Mouse (Mus musculus): ENCODE data around the gene Per1.

- TF ChIP-seq CTCF (IDR thresholded peaks at IDR 0.05): no peak
- TF ChIP-seq POLR2A (IDR thresholded peaks at IDR 0.05; ENCODE audit: insufficient read depth, low read depth, low read length): no peak
- TF ChIP-seq EP300 (IDR thresholded peaks at IDR 0.05; ENCODE audit: insufficient read depth, low read depth, low read length): 0 out of 2 replicates have a peak, but pooled peaks have one; percentile 27
Measured at GRCm38 (mm10) chr11:69088856-69089615, 6.0 kb upstream of the Per1 start.
